Mouse (Mus musculus) gastrocnemius, adult 18-20 months (tissue): ENCODE measurements around the gene Mob3a. TPM values are rescaled to one million over a fixed set of nuclear protein-coding genes. Genes with fewer than 3 reads are reported as not detected.
A peak's percentile ranks its signal among the peaks of the same experiment; 100 is the strongest.
"Not testable (repeated sequence)": the region's sequence is repeated elsewhere in the genome, so short reads cannot be mapped to it uniquely, and the experiment has no call there.

Source experiments
- DNase-seq: peaks from one replicate; pipeline ENCODE4 v3.0.0; 2021; ENCODE audit warnings: low spot score
- total RNA-seq, 2 experiments: library from RNA; stranded (reverse); gene quantifications; 2 replicates each; pipeline ENCODE4 v1.2.3; 2021

The Mob3a gene
- total RNA-seq, 2 experiments from 2014 or later, result 2.3 to 4.1 TPM

DNA sequence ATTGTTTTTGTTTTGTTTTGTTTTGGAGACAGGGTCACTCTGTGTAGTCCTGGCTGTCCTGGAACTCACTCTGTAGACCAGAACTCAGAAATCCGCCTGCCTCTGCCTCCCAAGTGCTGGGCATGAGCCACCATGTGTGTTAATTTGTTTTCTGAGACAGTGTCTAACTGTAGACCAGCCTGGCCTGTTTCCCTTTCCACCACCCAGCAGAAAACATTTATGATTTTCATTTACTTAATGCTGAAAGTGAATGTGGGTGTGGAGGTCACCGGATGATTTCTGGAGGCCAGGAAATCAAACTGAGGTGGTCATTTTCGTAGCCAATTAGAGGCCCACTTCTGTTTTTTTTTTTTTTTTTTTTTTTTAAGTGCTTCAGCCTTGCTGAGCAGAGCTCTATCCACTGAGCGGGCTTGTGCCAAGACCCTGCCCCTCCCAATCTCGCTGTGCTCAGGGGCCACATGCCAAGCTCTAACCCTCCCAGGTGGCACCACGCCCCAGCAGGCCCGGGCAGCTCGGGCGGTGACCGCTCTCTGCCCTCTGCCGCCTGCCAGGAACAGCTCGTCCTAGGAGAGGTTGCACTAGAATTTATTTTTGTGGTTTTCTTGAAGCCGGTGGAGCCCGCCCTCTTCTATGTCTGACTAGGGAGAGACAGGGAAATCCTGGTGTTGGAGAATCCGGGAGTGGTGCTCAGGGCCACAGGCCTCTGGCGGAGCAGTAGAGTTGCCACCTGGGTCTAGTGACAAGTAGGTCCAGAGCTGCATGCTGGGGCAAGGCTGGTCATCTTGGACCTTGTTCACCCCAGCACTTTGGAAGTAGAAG lies 37.4 kb downstream of the Mob3a start:
- peak; percentile 96 for DNase-seq

DNA sequence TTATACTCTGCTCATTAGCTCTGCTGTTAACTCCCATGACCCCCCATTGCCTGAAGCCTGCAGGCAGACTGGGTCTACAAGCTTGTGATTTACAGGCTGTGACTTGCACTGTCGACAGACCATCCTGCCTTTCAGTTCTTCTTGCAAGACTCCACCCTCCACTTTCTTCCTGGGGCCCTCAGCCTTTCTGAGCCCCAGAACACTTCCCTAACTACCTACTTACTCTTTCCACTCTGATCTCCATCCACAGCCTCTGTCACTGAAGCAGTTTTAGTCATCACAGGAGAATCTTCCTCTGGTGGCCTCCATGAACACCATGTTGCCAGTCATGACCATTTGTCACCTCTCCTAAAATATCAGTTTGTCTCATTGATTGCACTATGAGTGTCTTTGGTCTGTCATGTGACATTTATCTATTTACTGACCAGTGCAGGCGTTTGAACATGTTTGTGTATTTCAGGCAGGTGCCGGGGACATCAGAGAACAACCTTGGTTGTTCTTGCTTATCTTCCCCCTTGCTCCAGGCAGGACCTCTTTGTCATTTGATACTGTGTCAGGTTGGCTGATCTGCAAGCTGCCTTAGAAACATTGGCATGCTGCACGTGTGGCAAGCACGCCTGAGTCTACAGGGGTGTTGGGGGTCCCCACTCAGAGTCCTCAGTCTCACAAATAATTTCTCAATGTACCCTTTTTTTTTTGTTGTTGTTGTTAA lies 38.1 kb downstream of the Mob3a start:
- DNase-seq, result peak; percentile 36

DNA sequence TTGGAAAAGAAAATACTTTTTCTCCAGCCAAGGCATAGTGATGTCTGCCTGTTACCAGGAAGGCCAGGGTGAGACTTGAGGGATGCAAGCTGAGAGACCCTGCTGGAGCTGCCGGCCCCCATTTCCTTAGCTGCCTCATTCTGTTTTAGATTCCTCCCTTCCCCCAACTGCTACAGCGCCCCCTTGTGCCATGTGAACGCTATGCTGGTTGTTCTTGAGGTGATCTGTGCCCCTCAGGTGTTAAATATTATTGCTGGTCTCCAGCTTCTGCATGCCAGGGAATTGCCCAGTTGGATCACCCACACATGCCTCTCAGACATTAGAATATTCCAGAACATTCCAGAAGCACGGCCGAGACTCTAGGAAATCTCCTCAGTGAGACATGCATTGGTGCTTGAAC lies 40.6 kb downstream of the Mob3a start:
- DNase-seq, result peak; percentile 44

DNA sequence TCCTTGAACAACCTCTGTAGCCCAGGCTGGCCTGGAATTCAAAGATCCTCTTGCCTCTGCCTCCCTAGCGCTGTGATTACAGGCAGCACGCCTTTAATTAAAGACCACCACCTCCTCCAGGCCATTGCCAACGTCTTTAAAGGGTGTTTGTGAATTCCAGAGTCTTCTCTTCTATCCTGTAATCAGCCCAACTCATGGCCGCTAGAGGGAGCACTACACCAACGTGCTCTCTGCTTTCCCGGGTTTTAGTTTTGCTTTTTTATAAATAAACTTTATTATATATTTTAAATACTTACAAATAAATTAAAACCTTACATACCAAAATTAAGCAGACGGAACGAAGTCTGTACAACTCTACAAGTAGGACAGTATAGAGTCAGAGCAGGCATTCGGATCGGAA lies 42.6 kb downstream of the Mob3a start:
- peak; percentile 82 for DNase-seq

DNA sequence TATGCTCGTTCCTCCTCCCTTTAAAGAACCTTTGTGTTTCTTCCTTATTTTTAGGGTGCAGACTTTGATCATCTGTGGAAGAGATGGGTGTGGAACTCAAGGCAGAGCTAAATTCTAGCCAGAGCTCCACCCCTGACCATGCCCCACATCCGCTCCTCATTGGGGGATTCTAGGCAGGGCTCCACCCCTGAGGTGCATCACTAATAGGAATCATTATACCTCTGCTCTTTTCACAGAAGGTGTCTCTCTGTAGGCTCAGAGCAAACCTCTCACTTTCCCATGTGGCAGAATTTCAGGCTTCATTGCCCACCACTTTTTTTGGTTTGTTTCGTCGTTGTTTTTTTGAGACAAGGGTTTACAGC lies 43.0 kb downstream of the Mob3a start:
- peak; percentile 47 for DNase-seq

DNA sequence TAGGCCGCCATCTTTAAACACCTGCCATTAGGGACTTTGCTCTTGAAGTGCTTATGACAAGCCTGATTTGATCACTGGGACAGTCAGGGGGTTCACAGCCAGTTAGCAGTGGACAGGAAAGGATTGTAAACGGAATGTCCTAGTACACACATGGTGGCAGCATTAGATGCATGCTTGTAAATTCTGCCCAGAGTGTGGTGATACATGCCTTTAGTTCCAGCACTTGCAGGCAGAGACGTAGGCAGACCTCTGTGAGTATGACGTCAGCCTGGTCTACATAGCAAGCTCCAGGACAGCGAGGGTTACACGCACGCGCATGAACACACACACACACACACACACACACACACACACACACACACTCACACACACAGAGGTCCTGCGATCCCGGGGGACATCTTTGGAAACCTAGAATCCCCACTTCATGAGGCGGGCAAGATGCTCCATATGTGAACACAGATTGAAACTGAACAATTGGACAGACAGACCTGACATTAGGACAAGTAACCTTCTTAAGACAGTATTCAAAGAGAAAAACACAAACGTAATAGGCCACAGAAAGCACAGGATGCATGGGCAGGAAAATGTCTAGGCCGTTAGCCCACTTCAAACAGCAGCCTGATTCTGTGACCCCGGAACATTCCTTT lies 43.5 kb downstream of the Mob3a start:
- DNase-seq, result no peak

DNA sequence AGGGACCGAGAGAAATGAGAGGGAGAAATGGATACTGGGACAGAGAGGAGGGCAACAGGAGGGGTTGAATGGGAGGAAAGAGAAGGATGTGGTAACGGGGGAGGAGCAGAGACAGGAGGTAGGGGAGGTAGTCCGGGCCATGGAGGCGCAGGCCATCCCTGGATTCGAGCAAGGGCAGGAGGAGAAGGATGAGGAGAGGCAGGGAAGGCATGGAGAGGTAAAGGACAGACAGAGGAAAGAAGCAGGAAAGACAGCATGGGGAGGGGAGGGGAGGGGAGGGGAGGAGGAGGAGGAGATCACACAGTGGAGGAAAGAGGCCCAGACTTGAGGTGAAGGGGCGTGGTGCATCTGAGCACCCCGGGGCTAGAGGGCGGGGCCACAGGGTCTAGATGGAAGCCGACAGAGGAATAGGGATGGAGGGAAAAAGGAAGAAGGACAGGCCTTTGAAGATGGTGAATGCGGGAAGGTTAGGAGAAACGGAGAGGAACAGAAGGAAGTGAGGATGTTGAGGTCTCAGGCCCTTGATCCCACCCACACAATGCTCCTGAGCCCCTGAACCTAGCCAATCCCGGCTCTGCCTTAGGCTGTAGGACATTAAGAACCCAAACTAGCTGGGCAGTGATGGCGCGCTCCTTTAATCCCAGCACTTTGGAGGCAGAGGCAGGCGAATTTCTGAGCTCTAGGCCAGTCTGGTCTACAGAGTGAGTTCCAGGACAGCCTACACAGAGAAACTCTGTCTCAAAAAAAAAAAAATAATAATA lies 44.7 kb downstream of the Mob3a start, which contains the start of gene Btbd2:
TSS of gene Btbd2 (minus strand) at position 209 of the 761 bp plus-strand sequence.
- no peak for DNase-seq

DNA sequence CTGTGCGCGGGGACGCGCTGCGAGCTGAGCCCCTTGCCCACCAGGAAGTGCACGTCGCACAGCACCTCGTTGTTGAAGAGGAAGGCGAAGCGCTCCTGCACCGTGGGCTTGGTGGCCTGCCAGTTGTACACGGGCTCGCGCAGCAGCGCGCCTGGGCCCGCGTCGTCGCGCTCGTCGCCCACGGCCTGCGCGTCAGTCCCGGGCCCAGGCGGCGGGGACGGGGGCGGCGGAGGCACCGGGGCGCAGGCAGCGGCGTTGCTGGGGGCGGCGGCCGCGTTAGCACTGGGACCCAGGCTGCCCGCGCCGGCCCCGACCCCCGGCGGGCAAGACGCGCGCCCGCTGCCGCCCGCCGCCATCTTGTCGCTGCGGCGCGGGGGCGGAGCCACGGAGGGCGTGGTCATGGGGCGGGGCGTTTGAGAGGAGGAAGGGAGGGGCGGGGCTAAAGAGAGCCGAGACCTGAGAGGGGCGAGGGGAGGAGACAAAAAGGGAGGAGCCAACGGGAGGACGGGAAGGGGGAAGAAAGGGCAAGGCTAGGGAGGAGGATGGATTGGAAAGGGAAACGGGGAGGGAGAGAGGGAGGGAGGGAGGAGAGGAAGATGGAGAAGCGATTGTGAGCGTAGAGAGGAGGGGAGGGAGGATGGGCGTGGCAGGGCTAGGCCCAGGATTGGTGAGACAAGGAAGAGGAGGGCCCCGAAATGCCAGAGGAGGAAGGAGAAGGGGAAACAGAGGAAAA lies 45.5 kb downstream of the Mob3a start:
- DNase-seq, result peak; percentile 98

DNA sequence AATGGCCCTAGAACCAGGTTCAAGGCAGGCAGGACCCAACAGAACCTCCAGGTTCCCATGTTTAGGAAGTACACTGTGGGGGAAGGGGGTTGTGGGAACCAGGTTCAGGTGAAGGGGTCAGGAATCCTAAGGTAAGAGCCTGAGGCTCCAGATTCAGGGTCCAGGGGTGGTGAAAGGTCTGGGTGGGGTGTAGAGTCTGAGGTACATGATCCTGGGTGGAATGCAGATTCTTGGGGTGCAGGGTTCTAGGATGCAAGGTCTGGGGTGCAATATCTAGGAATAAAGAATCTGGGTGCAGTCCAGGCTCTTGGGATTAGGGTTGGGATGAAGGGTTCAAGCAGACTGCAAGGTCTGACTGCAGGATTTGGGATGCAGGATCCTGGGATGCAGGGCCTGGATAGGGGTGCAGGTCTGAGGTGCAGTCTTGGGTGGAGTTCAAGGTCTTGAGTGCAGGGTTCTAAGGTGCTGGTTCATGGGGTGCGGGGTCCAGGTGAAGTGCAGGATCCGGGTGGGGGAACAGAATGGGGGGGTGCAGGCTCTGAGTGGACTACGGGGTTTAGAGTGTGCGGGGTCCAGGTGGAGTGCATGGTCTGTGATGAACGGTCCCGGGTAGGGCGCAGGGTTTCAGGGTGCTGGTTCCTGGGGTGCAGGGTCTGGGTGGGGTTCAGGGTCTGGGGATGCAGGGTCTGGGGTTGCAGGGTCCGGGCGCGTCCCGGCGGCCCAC lies 46.2 kb downstream of the Mob3a start:
- no peak for DNase-seq

DNA sequence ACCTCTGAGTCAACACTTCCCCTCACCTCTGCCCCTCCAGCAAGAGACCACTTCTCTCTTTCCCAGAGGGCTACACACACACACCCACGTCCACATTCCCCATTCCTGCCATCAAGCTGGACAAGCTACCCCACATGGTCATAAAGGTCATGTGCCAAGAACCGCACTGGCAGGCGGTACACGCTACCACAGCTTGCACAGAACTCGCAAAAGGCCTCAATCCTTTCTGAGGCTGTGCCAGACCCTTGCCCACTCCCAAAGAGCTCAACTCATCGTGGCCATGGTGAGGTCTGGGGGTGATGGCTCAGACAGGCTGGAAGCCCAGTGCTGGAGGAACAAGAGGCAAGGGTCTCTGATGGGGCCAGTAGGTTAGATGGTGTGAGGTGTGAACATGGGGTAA lies 46.9 kb downstream of the Mob3a start:
- DNase-seq, result no peak

DNA sequence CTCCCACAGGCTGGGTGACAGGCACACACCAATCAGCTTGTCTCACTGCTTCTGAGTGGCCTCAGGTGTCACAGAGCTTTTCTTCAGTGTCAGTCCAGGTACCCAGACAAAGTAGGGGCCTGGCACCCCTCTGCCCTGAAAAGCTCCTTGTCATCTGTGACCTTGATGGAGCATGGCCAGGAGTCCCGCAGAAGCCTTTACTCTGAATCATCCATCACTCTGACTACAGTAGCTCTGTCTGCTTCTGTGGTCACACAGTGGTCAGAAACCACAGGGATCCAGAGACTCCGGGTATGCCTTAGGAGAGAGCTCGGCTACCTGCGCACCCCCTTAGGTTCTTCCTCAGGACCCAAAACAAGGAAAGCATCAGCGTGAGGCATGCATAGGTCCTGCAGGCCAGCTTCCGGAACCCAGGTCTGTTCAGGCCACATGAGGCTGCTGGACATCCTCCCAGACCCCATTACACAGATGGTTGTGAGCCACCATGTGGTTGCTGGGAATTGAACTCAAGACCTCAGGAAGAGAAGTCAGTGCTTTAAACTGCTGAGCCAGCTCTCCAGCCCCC lies 48.5 kb downstream of the Mob3a start:
- no peak for DNase-seq

DNA sequence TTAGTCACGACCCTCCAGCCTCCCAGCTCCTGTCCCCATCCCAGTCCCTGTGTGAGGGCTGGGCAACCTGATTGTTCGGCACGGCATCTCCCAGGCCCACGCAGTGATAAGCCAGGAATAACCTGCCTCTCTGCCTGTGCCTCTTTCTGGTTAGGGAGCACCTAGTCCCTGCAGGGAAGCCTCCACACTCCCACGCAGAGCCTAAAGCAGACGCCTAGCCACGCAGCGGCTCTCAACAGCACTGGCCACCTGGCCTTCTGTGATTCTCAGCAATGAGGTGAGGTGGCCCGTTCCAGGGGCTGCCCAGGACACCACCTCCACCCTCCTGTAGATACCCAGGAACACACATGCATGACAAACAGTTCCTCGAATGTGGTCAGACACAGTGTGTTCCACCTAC lies 51.4 kb downstream of the Mob3a start:
- no peak for DNase-seq

DNA sequence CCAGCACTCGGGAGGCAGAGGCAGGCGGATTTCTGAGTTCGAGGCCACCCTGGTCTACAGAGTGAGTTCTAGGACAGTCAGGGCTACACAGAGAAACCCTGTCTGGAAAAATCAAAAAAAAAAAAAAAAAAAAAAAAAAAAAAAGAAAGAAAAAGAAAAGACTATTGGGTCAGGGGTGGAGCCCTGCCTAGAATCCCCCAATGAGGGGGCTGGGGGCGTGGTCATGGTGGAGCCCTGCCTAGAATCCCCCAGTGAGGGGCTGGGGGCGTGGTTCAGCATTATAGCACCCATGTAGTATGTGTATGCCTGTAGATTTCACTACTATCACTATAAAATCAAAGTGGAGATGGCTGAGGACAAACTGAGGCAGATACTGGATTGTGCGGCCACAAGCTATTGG lies 51.9 kb downstream of the Mob3a start:
- not testable (repeated sequence) for DNase-seq

DNA sequence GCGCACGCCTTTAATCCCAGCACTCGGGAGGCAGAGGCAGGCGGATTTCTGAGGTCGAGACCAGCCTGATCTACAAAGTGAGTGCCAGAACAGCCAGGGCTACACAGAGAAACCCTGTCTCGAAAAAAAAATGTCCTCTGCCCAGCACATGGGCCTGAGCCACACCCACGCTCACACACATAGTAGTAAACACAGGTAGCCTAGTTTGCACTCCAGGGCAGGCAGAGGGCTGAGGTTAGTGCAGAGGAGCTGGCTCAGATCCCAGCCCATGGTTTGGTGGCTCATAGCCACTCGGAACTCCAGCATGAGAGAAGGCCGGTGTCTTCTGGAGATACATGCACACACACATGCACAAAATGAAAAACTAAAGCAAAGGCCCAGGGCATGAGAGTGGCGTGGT lies 54.8 kb downstream of the Mob3a start:
- DNase-seq, result no peak

DNA sequence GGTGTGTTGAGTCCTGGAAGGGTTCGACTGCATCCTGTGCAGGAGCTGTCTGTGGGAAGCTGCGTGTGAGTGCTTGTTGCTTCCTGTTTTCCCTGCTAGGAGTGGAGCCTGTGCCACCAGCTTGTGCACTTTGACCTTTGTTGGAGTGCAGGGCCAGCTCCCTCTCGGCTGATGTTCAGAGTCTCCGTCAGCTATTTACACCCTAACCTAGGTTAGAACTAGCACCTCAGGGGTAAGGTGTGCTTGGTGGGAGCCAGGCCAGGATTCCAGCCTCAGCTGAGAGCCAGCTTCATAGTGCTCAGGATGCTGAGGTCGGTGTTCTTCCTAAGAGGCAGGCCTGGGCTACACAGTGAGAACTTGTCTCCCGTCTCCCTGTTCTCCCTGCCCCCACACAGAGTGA lies 66.4 kb downstream of the Mob3a start:
- DNase-seq, result no peak

Other genes with a start within 250 kb of the Mob3a start
- not detected for gene Onecut3, start 207.1 kb downstream of the Mob3a start, total RNA-seq
- not detected for gene Atp8b3, start 162.9 kb downstream of the Mob3a start, total RNA-seq
- 10 to 100 TPM in 1 of 2 experiments, 1 to 10 TPM in 1; 9.6 to 11.1 TPM for gene Rexo1, start 140.4 kb downstream of the Mob3a start, total RNA-seq
- 1 to 10 TPM; 1.5 to 1.9 TPM for gene Klf16, start 124.7 kb downstream of the Mob3a start, total RNA-seq
- 10 to 100 TPM; 62.4 to 64.3 TPM for gene Abhd17a, start 111.6 kb downstream of the Mob3a start, total RNA-seq
- gene Scamp4, start 99.1 kb downstream of the Mob3a start, total RNA-seq, result 10 to 100 TPM; 19.0 to 20.1 TPM
- gene Adat3, start 99.1 kb downstream of the Mob3a start, total RNA-seq, result under 1 TPM in 1 of 2 experiments, not detected in 1; 0.69 TPM
- under 1 TPM; 0.14 to 0.26 TPM for gene Gm49322, start 96.0 kb downstream of the Mob3a start, total RNA-seq
- 100 to 1,000 TPM in 1 of 2 experiments, 10 to 100 TPM in 1; 97.2 to 128 TPM for gene Csnk1g2, start 79.1 kb downstream of the Mob3a start, total RNA-seq
- 10 to 100 TPM; 38.5 to 40.0 TPM for gene Btbd2, start 44.9 kb downstream of the Mob3a start, total RNA-seq
- 100 to 1,000 TPM; 244 to 292 TPM for gene Mknk2, start 23.9 kb downstream of the Mob3a start, total RNA-seq
- gene Izumo4, start 207 bp upstream of the Mob3a start, total RNA-seq, result 1 to 10 TPM in 1 of 2 experiments, under 1 TPM in 1; 0.91 to 1.9 TPM
- 10 to 100 TPM; 24.3 to 31.7 TPM for gene Ap3d1, start 40.3 kb upstream of the Mob3a start, total RNA-seq
- gene Dot1l, start 53.2 kb upstream of the Mob3a start, total RNA-seq, result 10 to 100 TPM; 13.6 to 20.8 TPM
- 10 to 100 TPM; 27.3 to 27.6 TPM for gene Sf3a2, start 96.2 kb upstream of the Mob3a start, total RNA-seq
- 10 to 100 TPM; 24.3 to 25.8 TPM for gene Plekhj1, start 96.6 kb upstream of the Mob3a start, total RNA-seq
- gene Amh, start 103.3 kb upstream of the Mob3a start, total RNA-seq, result under 1 TPM; 0.31 to 0.32 TPM
- 100 to 1,000 TPM; 448 to 461 TPM for gene Jsrp1, start 111.5 kb upstream of the Mob3a start, total RNA-seq
- gene Oaz1, start 124.7 kb upstream of the Mob3a start, total RNA-seq, result 100 to 1,000 TPM; 698 to 770 TPM
- 10 to 100 TPM in 1 of 2 experiments, 1 to 10 TPM in 1; 8.3 to 12.6 TPM for gene Lingo3, start 142.1 kb upstream of the Mob3a start, total RNA-seq
- gene Lsm7, start 153.2 kb upstream of the Mob3a start, total RNA-seq, result 10 to 100 TPM; 12.6 to 14.7 TPM
- gene Sppl2b, start 153.3 kb upstream of the Mob3a start, total RNA-seq, result 10 to 100 TPM; 12.4 to 12.6 TPM
- not detected for gene Tmprss9, start 169.9 kb upstream of the Mob3a start, total RNA-seq
- gene Timm13, start 199.0 kb upstream of the Mob3a start, total RNA-seq, result 100 to 1,000 TPM; 109 to 127 TPM
- 1 to 10 TPM; 2.7 to 3.2 TPM for gene Lmnb2, start 216.3 kb upstream of the Mob3a start, total RNA-seq
- 10 to 100 TPM; 17.3 to 25.0 TPM for gene Gadd45b, start 228.1 kb upstream of the Mob3a start, total RNA-seq